Mouse (Mus musculus) adrenal gland, postnatal 14 days (tissue): ENCODE data around the gene Mrps18a. TPM values are rescaled to one million over a fixed set of nuclear protein-coding genes. Genes with fewer than 3 reads are reported as not detected.

Source experiments
- DNase-seq: peaks from one replicate; pipeline ENCODE4 v3.0.0; 2021; ENCODE audit warnings: mixed read lengths
- total RNA-seq: library from RNA; stranded (reverse); gene quantifications from 2 replicates; pipeline ENCODE4 v1.2.3, GENCODE M21; 2021

Mrps18a gene
- total RNA-seq, 1 experiment from 2014 or later, result 111 TPM

- no peak for DNase-seq
Observed at GRCm38 (mm10) chr17:46101906-46102305, 8.9 kb upstream of the Mrps18a start.

DNA sequence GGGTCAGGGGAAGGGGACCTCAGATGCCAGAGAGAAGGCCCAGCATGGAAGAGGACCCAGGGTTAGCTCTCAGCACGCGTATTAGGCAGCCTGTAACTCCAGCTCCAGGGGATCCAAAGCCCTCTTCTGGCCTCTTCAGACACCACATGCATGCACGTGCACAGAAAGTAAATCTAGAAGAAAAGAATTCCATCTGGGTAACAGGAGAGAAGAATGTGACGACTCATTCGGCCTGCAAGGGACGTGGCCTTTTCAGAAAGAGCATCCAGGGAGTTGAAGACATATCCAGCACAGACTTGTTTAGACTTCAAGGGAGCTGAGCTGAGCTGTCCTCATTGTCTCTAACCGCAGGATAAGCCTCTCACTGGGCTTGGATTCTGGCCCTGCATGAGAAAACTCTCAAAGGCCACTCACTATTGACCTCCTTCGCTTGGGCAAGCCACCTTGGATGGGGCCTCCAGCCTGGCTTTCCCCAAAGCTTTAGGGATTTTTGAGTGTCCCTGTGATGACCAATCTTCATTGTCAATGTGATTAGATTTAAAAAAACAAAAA is 8.1 kb upstream of the Mrps18a start:
- DNase-seq, result no peak

- peak; percentile 34 for DNase-seq
Observed at GRCm38 (mm10) chr17:46104487-46104886, 6.3 kb upstream of the Mrps18a start.

DNA sequence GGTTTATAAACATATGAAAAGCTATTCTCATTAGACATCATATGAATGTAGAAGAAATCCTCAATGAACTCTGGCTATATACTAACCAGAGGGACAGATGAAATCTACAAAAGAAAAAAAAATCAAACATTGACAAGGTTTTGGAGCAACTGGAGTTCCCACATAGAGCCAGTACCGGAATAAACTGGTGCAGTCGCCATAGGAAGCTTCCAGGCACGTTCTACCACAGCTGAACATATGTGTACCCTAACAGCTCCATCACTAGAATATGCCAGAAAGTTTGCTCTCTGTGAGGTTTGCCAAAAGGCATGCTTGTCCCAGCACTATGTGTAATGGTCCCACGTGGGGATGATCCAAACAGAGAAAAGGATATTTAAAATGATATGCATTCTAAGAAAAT is 2.5 kb upstream of the Mrps18a start:
- DNase-seq, result no peak

DNA sequence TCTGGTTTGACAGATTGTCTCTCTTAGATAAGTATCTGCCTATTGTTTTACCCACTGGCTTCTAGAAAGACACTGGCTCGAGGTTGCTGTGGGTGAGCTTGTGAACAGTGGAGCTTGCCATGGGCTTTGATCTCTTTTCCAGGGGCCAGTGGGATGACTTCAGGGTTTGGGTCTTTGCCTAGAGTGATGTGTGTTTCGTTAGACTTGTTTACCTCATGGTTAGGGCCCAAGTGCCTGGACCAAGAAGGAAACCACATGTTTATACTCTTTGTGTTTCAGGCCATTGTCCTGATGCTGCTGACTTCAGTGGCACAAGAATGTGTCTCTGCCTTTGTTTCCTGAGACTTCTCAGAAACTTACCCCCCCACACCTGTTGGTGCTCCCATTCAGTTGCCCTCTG is 4.7 kb downstream of the Mrps18a start:
- no peak for DNase-seq

DNA sequence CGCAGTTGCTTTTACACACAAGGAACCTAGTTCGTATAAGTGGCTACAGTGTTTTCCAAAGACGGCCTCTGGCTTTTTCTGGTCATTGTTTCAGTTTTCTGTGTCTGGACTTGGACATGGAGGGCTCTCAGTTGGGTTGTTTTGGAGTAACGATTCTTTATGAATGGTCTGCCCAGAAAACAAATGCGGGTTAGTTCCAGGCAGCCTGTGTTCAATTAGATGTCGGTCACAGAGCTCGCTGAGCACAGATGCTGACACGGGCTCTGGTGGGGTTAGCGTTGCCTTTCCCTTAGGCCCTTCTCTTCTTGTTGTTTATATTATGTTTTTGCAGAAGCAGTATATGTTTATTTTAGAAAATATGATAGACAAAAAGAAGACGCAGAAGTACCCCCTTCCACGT is 5.4 kb downstream of the Mrps18a start:
- DNase-seq, result no peak

GRCm38 (mm10) chr17:46116881-46117280 is 6.1 kb downstream of the Mrps18a start:
- no peak for DNase-seq

DNA sequence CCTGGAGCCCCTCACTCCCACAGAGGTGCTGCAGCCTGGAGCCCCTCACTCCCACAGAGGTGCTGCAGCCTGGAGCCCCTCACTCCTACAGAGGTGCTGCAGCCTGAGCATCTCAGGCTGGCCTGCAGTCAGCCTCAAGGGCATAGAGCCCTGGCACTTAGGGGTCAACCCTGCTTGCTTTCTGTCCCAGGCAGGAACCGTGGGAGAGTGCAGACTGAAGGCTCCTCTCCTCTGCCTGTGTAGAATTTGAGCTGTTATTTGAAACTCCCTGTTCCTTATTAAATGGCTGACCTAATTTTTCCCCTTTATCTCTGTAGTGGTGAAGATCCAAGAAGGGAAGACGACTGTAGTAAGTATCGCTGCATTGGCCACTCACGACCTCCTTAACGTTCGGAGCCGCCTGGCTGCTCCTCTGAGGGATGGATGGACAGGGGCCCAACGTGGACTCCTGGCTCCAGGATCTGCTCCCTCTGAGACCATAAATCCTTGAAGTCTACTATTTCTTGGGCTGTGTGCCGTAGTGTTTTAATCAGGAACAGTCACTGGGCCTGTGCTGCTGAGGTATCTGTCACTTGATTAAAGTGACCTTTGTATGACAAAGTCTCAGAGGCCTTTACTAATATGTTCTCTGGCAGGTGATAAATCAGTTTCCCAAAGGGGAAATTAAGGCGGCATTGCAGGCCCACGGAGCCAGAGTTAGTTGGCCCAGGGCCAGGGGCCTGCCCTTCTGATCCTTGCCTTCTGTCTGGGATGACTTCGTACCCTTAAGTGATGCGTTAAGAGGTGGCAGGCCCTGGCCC is 7.0 kb downstream of the Mrps18a start:
- DNase-seq, result peak; percentile 53

DNA sequence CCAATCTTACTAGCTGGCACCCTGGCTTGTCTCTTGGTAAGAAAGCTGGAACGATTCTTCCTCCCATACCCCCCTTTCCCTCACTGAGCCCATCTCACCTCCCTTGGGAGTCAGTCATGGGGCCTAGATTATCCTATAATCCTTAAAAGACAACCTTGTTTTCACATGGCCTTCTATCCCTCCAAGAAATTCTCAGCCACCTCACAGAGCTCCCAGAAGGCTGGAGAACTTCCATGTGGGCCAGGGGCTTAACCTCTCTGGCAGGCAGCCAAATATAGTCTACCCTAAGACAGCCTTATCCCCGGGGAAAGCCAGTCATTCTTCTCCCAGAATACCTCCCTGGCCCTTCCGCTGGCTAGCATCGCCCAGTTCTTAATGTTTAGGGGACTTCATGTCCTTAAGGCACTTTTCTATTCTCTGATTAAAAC is 7.7 kb downstream of the Mrps18a start:
- DNase-seq, result no peak

GRCm38 (mm10) chr17:46119641-46120040 is 8.9 kb downstream of the Mrps18a start:
- no peak for DNase-seq

DNA sequence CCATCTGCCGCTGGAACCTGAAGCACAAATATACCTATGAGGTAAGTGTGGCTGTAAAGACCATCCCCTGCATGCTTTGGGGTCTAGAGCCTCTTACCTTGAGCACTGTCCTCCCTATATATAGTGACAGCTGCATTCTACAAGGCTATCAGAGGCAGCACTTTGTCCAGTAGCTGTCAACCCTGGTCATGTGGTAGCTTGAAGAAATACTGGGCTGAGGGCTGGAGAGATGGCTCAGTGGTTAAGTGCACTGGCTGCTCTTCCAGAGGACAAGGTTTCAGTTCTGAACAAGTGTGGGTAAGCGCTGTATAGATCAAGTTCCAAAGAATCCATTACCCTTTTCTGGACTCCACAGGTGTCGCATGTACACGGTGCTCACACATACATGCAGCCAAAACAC is 12.0 kb downstream of the Mrps18a start:
- no peak for DNase-seq

DNA sequence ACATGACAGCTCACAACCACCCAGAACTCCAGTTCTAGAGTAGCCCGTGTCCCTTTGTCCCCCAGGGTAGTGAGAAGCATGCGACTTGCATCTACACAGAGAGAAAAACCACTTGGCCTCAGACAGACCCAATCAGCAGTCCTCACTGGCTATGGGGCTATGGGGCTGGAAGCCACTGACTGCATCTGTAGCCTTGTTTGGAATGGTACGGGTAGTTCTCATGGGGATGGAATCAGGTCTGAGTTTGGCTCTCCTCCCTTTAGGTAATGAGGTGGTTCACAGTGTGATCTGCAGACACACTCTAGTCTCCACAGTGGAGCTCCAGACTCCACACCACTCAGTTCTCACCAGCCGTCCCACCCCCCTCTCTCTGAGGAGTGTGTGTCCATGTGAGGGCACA is 12.5 kb downstream of the Mrps18a start:
- DNase-seq, result no peak

- DNase-seq, result no peak
Observed at GRCm38 (mm10) chr17:46123953-46124700, 13.3 kb downstream of the Mrps18a start.

DNA sequence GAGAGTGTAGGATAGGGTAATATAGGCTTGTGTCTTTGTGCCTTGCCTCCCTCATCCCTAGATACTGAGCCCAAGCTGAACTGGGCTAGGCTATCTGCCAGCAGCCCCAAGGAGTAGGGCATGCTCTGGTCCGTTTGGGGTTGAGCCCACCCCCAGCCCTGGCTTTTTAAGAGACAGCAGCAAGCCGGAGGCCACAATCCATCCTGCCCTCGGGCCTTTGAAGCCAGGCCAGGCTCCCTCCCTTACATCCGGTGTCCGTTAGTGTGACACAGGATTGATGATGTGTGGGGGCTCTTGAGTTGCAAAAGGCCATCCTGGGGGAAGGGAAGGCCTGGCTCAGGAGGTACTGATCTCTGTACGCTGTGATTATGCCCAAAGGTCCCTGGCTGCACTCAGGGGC is 15.8 kb downstream of the Mrps18a start:
- peak; percentile 80 for DNase-seq

DNA sequence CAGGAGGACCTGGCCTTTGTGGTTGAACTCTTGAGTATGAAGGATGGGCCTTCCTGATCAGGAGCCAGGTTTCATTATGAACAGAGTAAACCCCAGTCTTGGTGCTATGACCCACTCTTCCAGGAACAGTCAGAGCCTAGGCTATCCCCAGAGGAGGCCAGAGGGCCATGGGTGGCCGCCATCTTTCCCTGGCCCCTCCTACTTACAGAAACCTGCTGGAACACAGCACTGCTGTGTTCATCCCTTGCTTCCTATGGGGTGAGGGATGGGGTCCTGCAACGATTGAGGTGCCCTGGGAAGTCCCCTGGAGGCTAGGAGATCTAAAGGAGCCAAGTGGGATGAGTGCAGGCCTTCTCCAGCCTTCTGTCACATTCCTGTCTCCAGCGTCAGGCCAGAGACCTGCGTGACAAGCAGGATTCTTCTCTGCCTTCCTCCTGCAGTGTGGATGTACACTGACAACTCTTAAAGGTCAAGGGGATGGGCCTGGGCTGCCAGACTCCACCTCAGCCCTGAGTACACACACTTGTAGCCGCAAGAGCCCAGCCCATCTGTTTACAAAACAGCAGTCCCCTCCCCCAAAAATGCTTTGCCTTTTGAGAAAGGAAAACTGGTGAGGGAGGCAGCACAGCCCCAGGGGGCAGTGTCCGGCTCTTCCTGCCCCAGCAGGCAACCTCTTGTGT is 17.2 kb downstream of the Mrps18a start:
- peak; percentile 43 for DNase-seq

GRCm38 (mm10) chr17:46129741-46130498 is 19.1 kb downstream of the Mrps18a start:
- DNase-seq, result peak; percentile 54

DNA sequence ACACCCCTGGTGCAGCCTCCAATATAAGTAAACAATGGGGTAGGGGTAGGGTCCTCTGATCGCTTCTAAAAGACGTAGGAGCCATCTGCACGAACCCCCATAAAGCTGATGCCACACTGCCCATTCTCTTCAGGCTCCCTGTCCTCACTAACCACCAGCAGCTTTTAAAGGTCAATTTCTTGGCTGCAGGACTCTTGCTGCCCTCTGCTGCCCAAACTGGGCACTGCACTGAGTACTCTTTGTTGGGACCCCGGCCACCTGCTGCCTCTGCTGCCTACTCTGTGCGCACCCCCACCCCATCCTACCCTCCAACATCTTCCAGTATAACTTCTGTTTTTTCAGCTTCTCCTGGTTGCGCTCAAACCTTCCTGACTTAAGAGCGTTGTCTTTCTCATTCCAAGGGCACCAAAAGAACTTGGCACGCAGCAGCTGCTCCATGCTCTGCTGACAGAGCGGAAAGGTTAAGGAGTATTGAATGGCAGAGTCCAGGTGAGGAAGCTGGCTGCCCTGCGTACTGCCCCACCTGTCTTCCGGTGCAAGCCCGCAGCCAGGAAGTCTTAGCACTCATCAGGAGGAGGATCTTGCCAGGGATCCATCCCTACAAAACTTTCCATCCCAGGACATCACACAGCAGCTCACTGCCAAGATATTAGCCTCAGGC is 21.4 kb downstream of the Mrps18a start:
- DNase-seq, result peak; percentile 83

GRCm38 (mm10) chr17:46132862-46133261 is 22.1 kb downstream of the Mrps18a start:
- peak; percentile 34 for DNase-seq

DNA sequence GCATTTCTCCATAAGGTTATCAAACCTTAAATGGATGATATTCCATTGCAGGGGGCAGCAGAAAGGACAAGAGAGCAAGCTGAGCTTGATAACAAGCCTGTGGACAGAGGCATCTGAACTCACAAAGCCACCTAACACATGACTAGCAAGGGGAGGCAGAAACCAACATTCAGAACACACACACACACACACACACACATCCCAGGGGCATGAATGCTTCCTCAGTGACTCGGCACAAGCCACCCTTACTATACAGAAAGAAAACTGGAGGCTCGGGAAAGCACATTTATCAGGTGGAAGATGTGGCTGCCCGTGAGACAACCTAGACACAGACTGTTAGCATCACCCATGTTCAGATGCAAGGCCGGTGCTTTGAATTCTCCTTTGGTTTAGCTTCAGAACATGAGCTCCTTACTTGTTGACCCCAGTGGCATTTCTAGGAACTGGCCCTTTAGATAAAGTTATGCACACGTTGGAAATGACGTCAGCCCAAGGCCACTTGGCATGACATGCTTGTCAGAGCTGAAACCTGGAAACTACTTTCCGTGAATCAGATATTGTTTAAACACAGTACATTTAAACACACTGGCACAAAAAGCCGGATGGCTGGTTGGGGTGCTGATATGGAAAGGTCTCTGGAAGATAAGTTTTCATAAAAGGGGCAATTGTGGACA is 27.9 kb downstream of the Mrps18a start:
- DNase-seq, result peak; percentile 73

DNA sequence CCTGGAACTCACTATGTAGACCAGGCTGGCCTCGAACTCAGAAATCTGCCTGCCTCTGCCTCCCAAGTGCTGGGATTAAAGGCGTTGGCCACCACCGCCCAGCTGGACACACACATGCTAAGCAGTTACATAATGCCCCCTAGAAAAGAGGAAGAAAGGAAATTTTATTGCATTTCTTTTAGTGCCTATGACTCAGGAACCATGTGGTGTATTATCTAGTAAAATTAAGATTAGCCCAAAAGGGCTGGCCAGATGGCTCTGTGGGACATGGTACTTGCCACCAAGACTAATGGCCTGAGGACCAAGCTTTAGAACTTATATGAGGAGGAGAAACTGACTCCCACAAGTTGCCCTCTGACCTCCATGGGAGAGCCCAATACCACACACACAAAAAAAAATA is 29.1 kb downstream of the Mrps18a start:
- DNase-seq, result no peak
